Mouse (Mus musculus) hindbrain, postnatal 0 days (tissue): ENCODE data around the gene Cyp4f17. TPM values are rescaled to one million over a fixed set of nuclear protein-coding genes. Genes with fewer than 3 reads are reported as not detected.

Source experiments
- ATAC-seq: fragments of 200-750 bp; cut with Nextera tagmentation; 2 replicates; pipeline ENCODE4 v1.8.0; 2017; ENCODE audit warnings: mild to moderate bottlenecking, moderate TSS enrichment, moderate library complexity
- DNase-seq: peaks from one replicate; pipeline ENCODE4 v3.0.0-alpha.2; 2015; ENCODE audit warnings: low spot score
- H3K27ac ChIP-seq: fragments of 300-500 bp; sonication (generic); 2 replicates; pipeline ENCODE4 v1.5.1; 2014; ENCODE audit warnings: mild to moderate bottlenecking
- H3K27me3 ChIP-seq: fragments of 300-500 bp; sonication (generic); 2 replicates; pipeline ENCODE4 v1.6.1; 2014; ENCODE audit warnings: low read length, mixed read lengths; ENCODE audit not compliant: insufficient read depth
- H3K36me3 ChIP-seq: fragments of 300-500 bp; sonication (generic); 2 replicates; pipeline ENCODE4 v1.6.1; 2014; ENCODE audit warnings: low read length, mixed read lengths; ENCODE audit not compliant: insufficient read depth
- H3K4me1 ChIP-seq: fragments of 300-500 bp; sonication (generic); 2 replicates; pipeline ENCODE4 v1.6.1; 2014; ENCODE audit warnings: antibody characterized with exemption, low read length, mixed read lengths; ENCODE audit not compliant: insufficient read depth
- H3K4me2 ChIP-seq: fragments of 300-500 bp; sonication (generic); 2 replicates; pipeline ENCODE4 v1.6.1; 2014; ENCODE audit warnings: low read depth, mild to moderate bottlenecking, low read length, moderate library complexity, mixed read lengths
- H3K4me3 ChIP-seq: fragments of 300-500 bp; sonication (generic); 2 replicates; pipeline ENCODE4 v1.5.1; 2014; ENCODE audit warnings: low read length
- H3K9ac ChIP-seq: fragments of 300-500 bp; sonication (generic); replicated peaks from 2 replicates; pipeline ENCODE4 v1.6.1; 2014; ENCODE audit warnings: mild to moderate bottlenecking, low read length, moderate library complexity, mixed read lengths
- H3K9me3 ChIP-seq: fragments of 300-500 bp; sonication (generic); 2 replicates; pipeline ENCODE4 v1.6.1; 2016; ENCODE audit warnings: low read length, mixed read lengths
- CTCF ChIP-seq: IDR thresholded peaks from 2 replicates; pipeline ENCODE4 v1.5.1; 2016; ENCODE audit warnings: antibody characterized with exemption, control low read depth, low read depth
- WGBS: fragments of 180-500 bp; shearing (Covaris S2); extraction: QIAGEN DNeasy Blood & Tissue Kit; methylation state at CpG from one replicate; pipeline ENCODE4 v1.1.7; 2014; 5-methylcytosine and 5-hydroxymethylcytosine counted together
- polyA plus RNA-seq: library from polyadenylated mRNA; unstranded; fragments of >200 nt; fragmentation: Nextera tagmentation; extraction: Ambion mirVana; gene quantifications from 2 replicates; pipeline ENCODE4 v1.2.1, GENCODE M21; 2015
- total RNA-seq: library from RNA; depleted of rRNA; stranded (reverse); fragments of >200 nt; gene quantifications from 2 replicates; pipeline ENCODE4 v1.2.3, GENCODE M21; 2014

Gene Cyp4f17
- total and polyA plus RNA-seq, 2 experiments from 2014 or later = 8.6 to 11.5 TPM

DNA sequence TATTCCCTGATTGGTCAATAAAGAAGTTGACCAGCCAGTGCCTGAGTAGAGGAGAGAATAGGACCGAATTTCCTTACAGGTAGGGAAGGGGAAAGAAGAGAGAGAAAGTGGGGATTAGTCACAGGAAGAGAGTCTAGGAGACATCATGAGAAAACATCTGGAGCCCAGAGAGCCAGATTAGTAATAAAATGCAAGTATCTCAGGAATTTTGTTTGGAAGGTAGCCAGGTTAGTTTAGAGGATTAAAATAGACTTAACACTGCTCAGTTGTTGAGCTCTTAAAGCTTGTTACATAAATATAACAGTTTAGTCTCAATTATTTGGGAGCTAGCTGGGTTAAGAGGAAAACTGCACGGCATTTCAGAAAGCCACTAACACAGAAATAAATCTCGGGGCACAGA, 4.8 kb upstream of the Cyp4f17 start:
- Histone ChIP-seq H3K4me1 (no peaks in the 10 kb centered on the region; the same call in 1 of the 2 replicates), H3K4me3 (no peak overlapping the region), H3K27ac (no peak overlapping the region), H3K9ac (no peak overlapping the region), H3K36me3 (no peaks in the 10 kb centered on the region), H3K9me3 (no peaks in the 10 kb centered on the region), H3K27me3 (no peaks in the 10 kb centered on the region), H3K4me2 (no peak overlapping the region)
- WGBS = 74% methylated on average over 3 of the region's 3 CpGs
- DNase-seq (no peak), ATAC-seq (no peak)
- TF ChIP-seq CTCF = no peak

DNA sequence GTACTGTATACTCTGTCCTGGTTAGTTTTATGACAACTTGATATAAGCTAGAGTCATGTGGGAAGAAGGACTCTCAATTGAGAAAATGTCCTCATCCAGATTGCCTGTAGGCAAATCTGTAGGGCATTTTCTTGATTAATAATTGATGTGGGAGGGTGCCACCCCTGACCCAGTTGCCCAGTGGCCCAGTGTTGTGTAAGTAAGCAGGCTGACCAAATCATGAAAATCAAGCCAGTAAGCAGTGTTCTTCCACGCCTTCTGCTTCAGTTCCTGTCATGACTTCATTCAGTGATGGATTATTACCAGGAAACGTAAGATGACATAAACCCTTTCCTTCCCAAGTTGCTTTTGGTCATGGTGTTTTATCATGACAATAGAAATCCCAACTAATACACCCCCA, 2.7 kb upstream of the Cyp4f17 start:
- ATAC-seq = no peak
- no peaks in the 10 kb centered on the region for H3K9me3 ChIP-seq
- H3K9ac ChIP-seq = no peak overlapping the region
- no peaks in the 10 kb centered on the region for H3K36me3 ChIP-seq
- no peak overlapping the region for H3K4me3 ChIP-seq
- H3K27ac ChIP-seq = no peak overlapping the region
- no peaks in the 10 kb centered on the region for H3K27me3 ChIP-seq
- DNase-seq = no peak
- H3K4me1 ChIP-seq = peaks cover 6% of the 10 kb centered on the region; the same call in 1 of the 2 replicates
- WGBS = 74% methylated on average over 2 of the region's 2 CpGs
- H3K4me2 ChIP-seq = no peak overlapping the region
- TF ChIP-seq CTCF = no peak

- peak overlapping the region; percentile 81 for H3K27ac ChIP-seq
- no peak for TF ChIP-seq CTCF
- DNase-seq = peak; percentile 23
- no peaks in the 10 kb centered on the region for H3K36me3 ChIP-seq
- WGBS = 35% methylated on average over 9 of the region's 9 CpGs
- peak overlapping the region; percentile 54 for H3K9ac ChIP-seq
- peaks cover 6% of the 10 kb centered on the region; the same call in 1 of the 2 replicates for H3K4me1 ChIP-seq
- H3K4me3 ChIP-seq = peak overlapping the region; percentile 38
- H3K27me3 ChIP-seq = no peaks in the 10 kb centered on the region
- H3K4me2 ChIP-seq = peak overlapping the region; percentile 86
- no peaks in the 10 kb centered on the region for H3K9me3 ChIP-seq
- ATAC-seq = peak; percentile 61; the same call in 1 of the 2 replicates
These were observed 937 bp downstream of the Cyp4f17 start for GRCm38 (mm10) chr17:32506729-32507245.

DNA sequence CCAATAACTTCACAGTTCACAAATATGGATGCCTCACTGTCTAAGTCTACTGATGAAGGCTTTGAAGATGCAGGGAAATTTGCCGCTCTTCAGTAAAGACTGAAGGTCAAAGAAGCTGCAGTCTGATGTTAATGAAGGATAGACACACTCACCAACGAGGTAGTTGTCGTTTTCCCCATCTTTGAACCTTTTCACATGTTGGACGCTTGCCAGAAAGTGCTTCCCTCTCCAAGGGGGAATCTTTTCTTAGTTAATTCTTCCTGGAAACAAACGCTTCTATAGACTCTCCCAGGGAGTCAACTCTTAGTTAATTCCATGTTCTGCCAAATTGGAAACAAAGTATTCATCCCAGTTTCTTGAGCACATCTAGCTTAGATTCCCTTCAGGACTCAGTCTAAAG, 10.3 kb downstream of the Cyp4f17 start:
- DNase-seq = no peak
- WGBS = 56% methylated on average over 5 of the region's 5 CpGs
- no peak for TF ChIP-seq CTCF

DNA sequence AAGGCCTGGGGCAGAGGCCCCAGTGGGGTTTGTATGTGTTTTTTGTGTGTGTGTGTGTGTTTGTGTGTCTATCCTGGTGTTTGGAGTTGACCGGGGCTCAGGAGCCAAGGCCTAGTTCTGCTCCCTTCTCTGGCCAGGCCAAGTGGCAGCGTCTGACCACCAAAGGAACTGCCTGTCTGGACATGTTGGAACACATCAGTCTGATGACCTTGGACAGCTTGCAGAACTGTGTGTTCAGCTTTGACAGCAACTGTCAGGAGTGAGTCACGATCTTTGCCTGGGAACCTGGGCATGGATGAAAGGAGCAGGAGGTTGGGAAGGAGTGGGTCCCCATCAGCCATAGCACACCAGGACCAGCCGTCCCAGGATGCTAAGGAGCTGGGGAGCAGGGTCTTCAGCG, 16.1 kb downstream of the Cyp4f17 start:
- no peak for ATAC-seq
- no peak overlapping the region for H3K4me3 ChIP-seq
- no peaks in the 10 kb centered on the region for H3K9me3 ChIP-seq
- DNase-seq = no peak
- WGBS = 85% methylated on average over 5 of the region's 5 CpGs
- peaks cover 9% of the 10 kb centered on the region; the same call in 1 of the 2 replicates for H3K36me3 ChIP-seq
- H3K4me1 ChIP-seq = no peaks in the 10 kb centered on the region
- H3K27me3 ChIP-seq = no peaks in the 10 kb centered on the region
- no peak overlapping the region for H3K27ac ChIP-seq
- no peak overlapping the region for H3K4me2 ChIP-seq
- no peak overlapping the region for H3K9ac ChIP-seq
- no peak for TF ChIP-seq CTCF

More for the DNA sequence above, 10.3 kb downstream of the Cyp4f17 start:
- Histone ChIP-seq H3K4me3 (no peak overlapping the region), H3K4me2 (no peak overlapping the region), H3K27me3 (no peaks in the 10 kb centered on the region), H3K4me1 (no peaks in the 10 kb centered on the region), H3K36me3 (no peaks in the 10 kb centered on the region), H3K27ac (no peak overlapping the region), H3K9ac (no peak overlapping the region), H3K9me3 (no peaks in the 10 kb centered on the region)
- ATAC-seq = no peak

DNA sequence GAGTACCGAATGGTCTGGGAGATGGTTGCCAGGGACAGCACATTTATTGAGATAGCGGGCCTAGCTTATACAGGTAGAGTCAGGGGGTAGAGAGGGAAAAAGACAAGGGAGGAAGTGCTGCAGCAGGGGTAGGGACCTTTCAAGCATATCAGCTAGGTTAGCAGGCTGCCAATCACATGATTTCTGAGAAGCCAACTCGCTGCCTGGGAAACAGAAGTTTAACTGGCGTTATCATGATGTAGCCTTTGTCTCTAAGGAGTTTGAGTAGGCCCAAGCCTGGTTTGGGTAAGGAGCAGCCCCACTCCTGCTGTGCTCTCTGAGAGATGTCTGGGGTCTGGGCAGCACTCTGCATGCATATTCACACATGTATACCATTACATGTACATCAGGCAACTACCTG, 16.5 kb downstream of the Cyp4f17 start:
- TF ChIP-seq CTCF = no peak
- H3K27ac ChIP-seq = no peak overlapping the region
- DNase-seq = no peak
- H3K4me3 ChIP-seq = no peak overlapping the region
- H3K4me2 ChIP-seq = no peak overlapping the region
- H3K9me3 ChIP-seq = no peaks in the 10 kb centered on the region
- H3K4me1 ChIP-seq = no peaks in the 10 kb centered on the region
- peaks cover 9% of the 10 kb centered on the region; the same call in 1 of the 2 replicates for H3K36me3 ChIP-seq
- 86% methylated on average over 4 of the region's 4 CpGs for WGBS
- H3K9ac ChIP-seq = no peak overlapping the region
- no peak for ATAC-seq
- no peaks in the 10 kb centered on the region for H3K27me3 ChIP-seq

- no peak for ATAC-seq
- TF ChIP-seq CTCF = no peak
- Histone ChIP-seq H3K4me1 (no peaks in the 10 kb centered on the region), H3K27me3 (no peaks in the 10 kb centered on the region), H3K4me2 (no peak overlapping the region), H3K36me3 (peaks cover 9% of the 10 kb centered on the region; the same call in 1 of the 2 replicates), H3K27ac (no peak overlapping the region), H3K9me3 (no peaks in the 10 kb centered on the region), H3K4me3 (no peak overlapping the region), H3K9ac (no peak overlapping the region)
- no peak for DNase-seq
- 84% methylated on average over 5 of the region's 5 CpGs for WGBS
These were observed 17.0 kb downstream of the Cyp4f17 start for GRCm38 (mm10) chr17:32522816-32523215.
